Mouse (Mus musculus) E14TG2a.4 (cell line): Measurements from ENCODE around the gene Slc35f3.

Experiments
- CTCF ChIP-seq: conservative IDR thresholded peaks from 2 replicates; pipeline ENCODE4 v1.5.1; 2014; ENCODE audit warnings: low read length
- POU5F1 ChIP-seq: IDR thresholded peaks from 2 replicates; pipeline ENCODE4 v1.6.1; 2014; ENCODE audit warnings: low read length, borderline replicate concordance

GRCm38 (mm10) chr8:126366251-126366650 lies 67.9 kb downstream of the Slc35f3 start:
- TF ChIP-seq CTCF (no peak), POU5F1 (no peak)
